Mouse (Mus musculus) lung, postnatal 10 days (tissue): ENCODE measurements at regions not wholly inside any gene's neighbourhood (a gene's known extent, or its start where the extent isn't known, plus 50 kb on each side); places are given as distances from the start of the nearest gene placed in this dataset.

Experiments used
- DNase-seq: peaks from one replicate; pipeline ENCODE4 v3.0.0; 2021

- DNase-seq: no peak
Observed at GRCm38 (mm10) chr1:88968142-88968541, 102.1 kb upstream of the Sh3bp4 start.

- DNase-seq: no peak
Observed at GRCm38 (mm10) chr1:88969016-88969415, 101.2 kb upstream of the Sh3bp4 start.

- no peak for DNase-seq
Observed at GRCm38 (mm10) chr1:88969630-88970029, 100.6 kb upstream of the Sh3bp4 start.

DNA sequence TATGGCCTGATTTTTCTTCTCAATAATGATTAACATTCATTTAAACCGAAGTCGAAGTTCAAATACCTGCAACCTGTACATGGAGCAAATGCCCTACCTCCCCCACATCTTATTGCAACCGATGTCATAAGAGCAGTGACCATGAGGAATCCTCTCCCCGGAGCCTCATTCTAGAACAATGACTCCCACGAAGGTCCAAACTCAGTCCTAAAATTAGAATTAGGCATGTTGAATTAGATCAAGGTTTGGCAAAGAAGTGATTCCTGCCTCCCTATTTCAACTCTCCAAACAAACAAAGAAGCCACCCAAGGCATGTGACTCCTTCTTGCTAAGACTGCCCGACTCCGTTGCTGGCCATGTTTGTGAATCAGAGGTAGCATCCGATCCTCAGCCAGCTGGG lies 94.1 kb upstream of the Sh3bp4 start:
- no peak for DNase-seq

GRCm38 (mm10) chr1:88988011-88988695 lies 82.1 kb upstream of the Sh3bp4 start:
- DNase-seq: no peak

- DNase-seq: peak; percentile 80
Observed at GRCm38 (mm10) chr1:88994588-88995331, 75.5 kb upstream of the Sh3bp4 start.

DNA sequence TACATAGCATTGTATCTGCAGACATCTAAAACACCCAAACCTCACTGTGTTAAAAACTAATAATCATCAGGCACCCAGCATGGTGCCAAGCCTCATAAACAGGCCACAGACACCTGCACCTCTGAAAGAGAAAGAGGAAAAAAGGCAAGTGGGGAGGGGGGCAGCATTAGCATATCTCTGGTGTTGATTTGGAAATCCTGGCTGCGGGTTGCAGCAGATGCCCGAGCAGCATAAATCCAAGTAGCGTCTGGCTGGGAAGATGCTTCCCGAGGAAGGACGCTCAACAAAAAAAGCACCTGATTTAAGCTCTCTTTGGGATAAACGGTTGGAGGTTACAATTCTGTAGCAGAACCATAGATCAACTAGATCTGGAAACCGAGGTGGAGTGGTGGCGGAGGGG lies 74.3 kb upstream of the Sh3bp4 start:
- DNase-seq: no peak

GRCm38 (mm10) chr1:88996657-88997056 lies 73.6 kb upstream of the Sh3bp4 start:
- no peak for DNase-seq

GRCm38 (mm10) chr1:88997847-88998246 lies 72.4 kb upstream of the Sh3bp4 start:
- DNase-seq: no peak

DNA sequence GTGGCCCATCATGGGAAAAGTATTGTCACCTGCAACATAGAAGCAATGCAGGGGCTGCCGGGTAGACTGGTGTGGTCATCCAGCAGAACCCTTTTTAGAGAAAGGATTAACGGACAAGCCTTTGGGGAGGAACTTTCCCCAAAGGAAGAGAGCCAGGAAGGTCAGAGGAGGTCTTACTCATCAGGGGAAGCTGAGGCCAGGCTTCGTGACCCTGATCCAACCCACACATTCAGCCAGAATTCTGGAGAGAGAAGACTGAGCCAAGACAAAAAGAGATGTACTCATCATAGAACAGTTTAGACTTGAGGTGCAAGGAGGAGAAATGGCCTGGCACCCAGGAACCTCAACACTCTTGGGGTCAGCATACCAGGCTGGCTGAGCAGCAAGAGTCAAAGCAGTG lies 67.9 kb upstream of the Sh3bp4 start:
- peak; percentile 18 for DNase-seq

DNA sequence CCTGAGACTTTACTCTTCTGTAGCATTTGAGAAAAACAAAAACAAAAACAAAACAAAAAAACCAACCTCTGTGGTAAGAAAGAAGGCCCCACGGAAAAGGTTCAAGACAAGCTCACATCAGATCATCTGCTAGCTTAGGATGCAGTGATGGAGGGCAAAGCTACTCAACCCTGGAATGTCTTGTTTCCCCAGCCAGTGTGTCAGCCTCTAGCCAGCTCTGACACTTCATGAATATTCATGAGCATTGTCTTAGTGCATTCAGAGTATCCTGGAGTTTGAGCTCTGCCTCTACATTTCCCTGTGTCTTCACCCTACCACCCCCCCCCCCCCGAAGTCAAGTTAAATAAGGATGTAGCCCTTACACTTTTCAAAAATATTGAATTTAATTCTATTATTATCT lies 66.5 kb upstream of the Sh3bp4 start:
- no peak for DNase-seq

- DNase-seq: no peak
Observed at GRCm38 (mm10) chr1:89007476-89007875, 62.7 kb upstream of the Sh3bp4 start.

GRCm38 (mm10) chr1:89010170-89010569 lies 60.0 kb upstream of the Sh3bp4 start:
- DNase-seq: peak; percentile 32

- peak; percentile 21 for DNase-seq
Observed at GRCm38 (mm10) chr1:89011454-89011853, 58.8 kb upstream of the Sh3bp4 start.

- DNase-seq: peak; percentile 63
Observed at GRCm38 (mm10) chr1:89015385-89015784, 54.8 kb upstream of the Sh3bp4 start.

DNA sequence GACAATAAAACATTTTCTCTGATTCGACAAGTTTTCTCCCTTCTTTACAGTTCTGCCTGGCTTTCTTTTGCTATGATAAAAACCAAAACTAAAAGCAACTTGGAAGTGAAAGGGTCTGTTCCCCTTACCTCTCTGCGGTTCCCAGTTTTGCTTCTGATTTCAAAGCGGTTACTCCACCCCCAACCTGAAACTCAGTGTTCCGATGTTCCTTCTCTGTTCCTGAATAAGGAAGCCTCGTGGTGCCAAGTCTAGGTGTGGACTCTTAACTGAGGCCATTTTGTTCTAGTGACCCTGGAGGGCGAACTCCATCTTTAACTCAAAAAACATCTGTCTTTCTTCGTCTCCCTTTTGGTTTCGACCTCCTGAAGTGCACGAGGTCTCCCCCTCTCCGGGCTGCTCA lies 54.4 kb upstream of the Sh3bp4 start:
- no peak for DNase-seq

DNA sequence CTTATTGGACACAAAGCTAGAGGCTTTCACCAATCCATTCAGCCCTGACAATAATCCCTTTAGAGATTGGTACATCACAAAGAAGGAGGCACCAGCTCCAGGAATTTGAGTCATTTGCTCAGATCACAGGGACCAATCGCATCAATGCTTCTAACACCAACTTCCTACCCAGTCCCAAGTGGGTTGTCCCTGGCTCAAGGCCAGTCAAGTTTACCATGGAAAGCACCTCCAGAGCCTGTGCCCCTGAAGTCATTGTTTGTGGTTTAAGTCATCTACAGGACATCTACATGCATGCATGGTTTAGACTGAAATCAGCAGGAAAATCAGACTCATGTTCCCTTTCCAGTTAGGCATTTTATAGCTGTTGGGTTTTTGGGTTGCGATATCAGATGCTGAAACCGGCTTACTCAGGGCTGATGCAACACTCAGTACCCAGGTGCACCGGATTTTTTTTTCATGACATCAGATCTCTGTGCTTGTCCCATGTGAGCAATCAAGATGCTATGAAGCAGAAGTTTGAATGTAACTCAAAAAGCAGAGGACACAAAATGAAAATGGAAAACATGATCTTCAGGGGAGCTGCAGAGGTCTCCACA lies 50.3 kb upstream of the Sh3bp4 start:
- DNase-seq: no peak
